Mouse (Mus musculus): ENCODE data around the gene Zfhx2.

- no peak for TF ChIP-seq CTCF (conservative IDR thresholded peaks at IDR 0.05 in 1 of 2, IDR thresholded peaks at IDR 0.05 in 1 of 2; ENCODE audit: low read depth in 2 of 2, low read length in 2 of 2)
- no peak for TF ChIP-seq POLR2A (IDR thresholded peaks at IDR 0.05; ENCODE audit: low read depth, low read length)
- TF ChIP-seq RCOR1 (conservative IDR thresholded peaks at IDR 0.05; ENCODE audit: low read depth, low read length) = no peak
- no peak for TF ChIP-seq KAT2A (IDR thresholded peaks at IDR 0.05; ENCODE audit: insufficient replicate concordance, low read length)
- no peak for TF ChIP-seq CHD1 (IDR thresholded peaks at IDR 0.05; ENCODE audit: low read depth, low read length)
- no peak for TF ChIP-seq RAD21 (IDR thresholded peaks at IDR 0.05; ENCODE audit: low read depth, low read length)
- TF ChIP-seq MAX (IDR thresholded peaks at IDR 0.05; ENCODE audit: low read length) = no peak
- no peak for TF ChIP-seq SMC3 (IDR thresholded peaks at IDR 0.05; ENCODE audit: low read depth, low read length)
- TF ChIP-seq MEF2A (IDR thresholded peaks at IDR 0.05; ENCODE audit: borderline replicate concordance, low read depth, low read length) = no peak
Observed at GRCm38 (mm10) chr14:55135676-55136075, 43.6 kb upstream of the Zfhx2 start.
